Mouse (Mus musculus) limb, embryonic 14.5 days (tissue): ENCODE data around the gene Pstpip1. TPM values are rescaled to one million over a fixed set of nuclear protein-coding genes. Genes with fewer than 3 reads are reported as not detected.
A peak's percentile ranks its signal among the peaks of the same experiment; 100 is the strongest.

Source experiments
- ATAC-seq: fragments of 200-750 bp; cut with Nextera tagmentation; 2 replicates; pipeline ENCODE4 v1.8.0; 2017; ENCODE audit warnings: low read depth, moderate number of reproducible peaks, moderate TSS enrichment; ENCODE audit not compliant: low FRiP score
- DNase-seq: peaks from one replicate; pipeline ENCODE4 v3.0.0-alpha.2; 2015; ENCODE audit warnings: low spot score
- H3K27ac ChIP-seq: fragments of 300-500 bp; sonication (generic); replicated peaks from 2 replicates; pipeline ENCODE4 v1.5.1; 2014; ENCODE audit warnings: low read depth, mild to moderate bottlenecking, low read length, moderate library complexity, mixed read lengths
- H3K27me3 ChIP-seq: fragments of 300-500 bp; sonication (generic); 2 replicates; pipeline ENCODE4 v1.6.1; 2014; ENCODE audit warnings: low read length, mixed read lengths; ENCODE audit not compliant: control insufficient read depth, insufficient read depth
- H3K36me3 ChIP-seq: fragments of 300-500 bp; sonication (generic); 2 replicates; pipeline ENCODE4 v1.6.1; 2014; ENCODE audit warnings: mild to moderate bottlenecking, low read length, moderate library complexity, mixed read lengths; ENCODE audit not compliant: control insufficient read depth, insufficient read depth
- H3K4me1 ChIP-seq: fragments of 300-500 bp; sonication (generic); 2 replicates; pipeline ENCODE4 v1.6.1; 2014; ENCODE audit warnings: antibody characterized with exemption, low read length, mixed read lengths; ENCODE audit not compliant: control insufficient read depth, insufficient read depth
- H3K4me2 ChIP-seq: fragments of 300-500 bp; sonication (generic); replicated peaks from 2 replicates; pipeline ENCODE4 v1.6.1; 2014; ENCODE audit warnings: low read depth, mild to moderate bottlenecking, low read length, moderate library complexity; ENCODE audit not compliant: severe bottlenecking
- H3K4me3 ChIP-seq: fragments of 300-500 bp; sonication (generic); replicated peaks from 2 replicates; pipeline ENCODE4 v1.5.1; 2014; ENCODE audit warnings: low read length
- H3K9ac ChIP-seq: fragments of 300-500 bp; sonication (generic); 2 replicates; pipeline ENCODE4 v1.6.1; 2014; ENCODE audit warnings: mild to moderate bottlenecking, low read depth, low read length, moderate library complexity; ENCODE audit not compliant: severe bottlenecking
- H3K9me3 ChIP-seq: fragments of 300-500 bp; sonication (generic); 2 replicates; pipeline ENCODE4 v1.6.1; 2016; ENCODE audit warnings: low read length; ENCODE audit not compliant: control insufficient read depth
- POLR2A ChIP-seq: fragments of 200-500 bp; IDR thresholded peaks from 2 replicates; pipeline ENCODE4 v1.8.0; 2012; ENCODE audit warnings: inconsistent platforms, mild to moderate bottlenecking, moderate library complexity, borderline replicate concordance; ENCODE audit not compliant: insufficient read depth, insufficient read length; ENCODE audit errors: extremely low read depth
- WGBS: fragments of 180-500 bp; shearing (Covaris S2); extraction: QIAGEN DNeasy Blood & Tissue Kit; methylation state at CpG from one replicate; pipeline ENCODE4 v1.1.7; 2014; 5-methylcytosine and 5-hydroxymethylcytosine counted together
- polyA plus RNA-seq, 2 experiments: library from polyadenylated mRNA; depleted of rRNA in 1 of 2; stranded (reverse) in 1 of 2; unstranded in 1 of 2; fragments of >200 nt; fragmentation: Nextera tagmentation in 1 of 2; extraction: Ambion mirVana in 1 of 2; gene quantifications; 2 replicates each; pipeline versions ENCODE4 v1.2.1 to v1.2.3; 2012 to 2014

The Pstpip1 gene
- polyA plus RNA-seq, 2 experiments = 1.4 to 4.3 TPM

- H3K4me2 ChIP-seq = no peak overlapping the region
- ATAC-seq = no peak
- DNase-seq = peak; percentile 29
- 53% methylated on average over 6 of the region's 6 CpGs for WGBS
- no peak overlapping the region for H3K9ac ChIP-seq
- TF ChIP-seq POLR2A = no peak
- H3K36me3 ChIP-seq = no peaks in the 10 kb centered on the region
- H3K9me3 ChIP-seq = no peaks in the 10 kb centered on the region
- no peaks in the 10 kb centered on the region for H3K4me1 ChIP-seq
- H3K4me3 ChIP-seq = no peak overlapping the region
- no peak overlapping the region; the same call in 1 of the 2 replicates for H3K27ac ChIP-seq
- H3K27me3 ChIP-seq = no peaks in the 10 kb centered on the region
Measured at GRCm38 (mm10) chr9:56106274-56107072, 16.7 kb downstream of the Pstpip1 start.

GRCm38 (mm10) chr9:56107527-56107926 lies 17.8 kb downstream of the Pstpip1 start:
- DNase-seq (no peak), ATAC-seq (no peak)
- Histone ChIP-seq H3K4me3 (no peak overlapping the region), H3K4me1 (peaks cover 1% of the 10 kb centered on the region), H3K36me3 (no peaks in the 10 kb centered on the region), H3K27ac (no peak overlapping the region), H3K4me2 (no peak overlapping the region), H3K27me3 (no peaks in the 10 kb centered on the region), H3K9ac (no peak overlapping the region), H3K9me3 (no peaks in the 10 kb centered on the region)
- WGBS = 74% methylated on average over 6 of the region's 6 CpGs
- no peak for TF ChIP-seq POLR2A

- DNase-seq = no peak
Measured at GRCm38 (mm10) chr9:56108174-56108573, 18.4 kb downstream of the Pstpip1 start.

GRCm38 (mm10) chr9:56118091-56118490 lies 28.3 kb downstream of the Pstpip1 start:
- H3K4me3 ChIP-seq = no peak overlapping the region
- H3K4me1 ChIP-seq = peaks cover 4% of the 10 kb centered on the region
- no peak for TF ChIP-seq POLR2A
- no peaks in the 10 kb centered on the region for H3K9me3 ChIP-seq
- no peak overlapping the region for H3K9ac ChIP-seq
- H3K27me3 ChIP-seq = no peaks in the 10 kb centered on the region
- no peaks in the 10 kb centered on the region for H3K36me3 ChIP-seq
- H3K27ac ChIP-seq = no peak overlapping the region
- peak overlapping the region; percentile 68 for H3K4me2 ChIP-seq
- DNase-seq (no peak), ATAC-seq (no peak)
- WGBS = 78% methylated on average over 5 of the region's 5 CpGs

More at GRCm38 (mm10) chr9:56108174-56108573, 18.4 kb downstream of the Pstpip1 start:
- Histone ChIP-seq H3K9ac (no peak overlapping the region), H3K4me3 (no peak overlapping the region), H3K9me3 (no peaks in the 10 kb centered on the region), H3K27me3 (no peaks in the 10 kb centered on the region), H3K4me1 (peaks cover 8% of the 10 kb centered on the region), H3K27ac (no peak overlapping the region), H3K36me3 (no peaks in the 10 kb centered on the region), H3K4me2 (no peak overlapping the region)
- TF ChIP-seq POLR2A = no peak
- WGBS = 79% methylated on average over 5 of the region's 5 CpGs
- ATAC-seq = no peak

GRCm38 (mm10) chr9:56118582-56118981 lies 28.8 kb downstream of the Pstpip1 start:
- Histone ChIP-seq H3K27me3 (no peaks in the 10 kb centered on the region), H3K4me1 (peaks cover 3% of the 10 kb centered on the region; the same call in 1 of the 2 replicates), H3K4me3 (peak overlapping the region; percentile 34), H3K27ac (no peak overlapping the region), H3K9ac (peak overlapping the region; percentile 53; the same call in 1 of the 2 replicates), H3K9me3 (no peaks in the 10 kb centered on the region), H3K4me2 (peak overlapping the region; percentile 68), H3K36me3 (no peaks in the 10 kb centered on the region)
- peak; percentile 90 for DNase-seq
- ATAC-seq = peak; percentile 66; the same call in 1 of the 2 replicates
- WGBS = 5% methylated on average over 14 of the region's 14 CpGs
- TF ChIP-seq POLR2A = no peak
